Mouse (Mus musculus) midbrain, postnatal 0 days (tissue): ENCODE measurements around the gene Itgb6. TPM values are rescaled to one million over a fixed set of nuclear protein-coding genes. Genes with fewer than 3 reads are reported as not detected.

Experiments
- ATAC-seq: fragments of 200-750 bp; cut with Nextera tagmentation; 2 replicates; pipeline ENCODE4 v1.8.0; 2017; ENCODE audit warnings: moderate number of reproducible peaks, mild to moderate bottlenecking, moderate TSS enrichment, moderate library complexity; ENCODE audit not compliant: low FRiP score
- DNase-seq: peaks from one replicate; pipeline ENCODE4 v3.0.0-alpha.2; 2015; ENCODE audit warnings: low spot score
- H3K27ac ChIP-seq: fragments of 300-500 bp; sonication (generic); 2 replicates; pipeline ENCODE4 v1.5.1; 2014; ENCODE audit warnings: low read depth, mild to moderate bottlenecking, low read length, mixed read lengths
- H3K27me3 ChIP-seq: fragments of 300-500 bp; sonication (generic); 2 replicates; pipeline ENCODE4 v1.6.1; 2014; ENCODE audit warnings: low read length, control low read depth, mixed read lengths; ENCODE audit not compliant: insufficient read depth
- H3K36me3 ChIP-seq: fragments of 300-500 bp; sonication (generic); 2 replicates; pipeline ENCODE4 v1.6.1; 2014; ENCODE audit warnings: low read length, control low read depth, mixed read lengths; ENCODE audit not compliant: insufficient read depth
- H3K4me1 ChIP-seq: fragments of 300-500 bp; sonication (generic); 2 replicates; pipeline ENCODE4 v1.6.1; 2014; ENCODE audit warnings: mild to moderate bottlenecking, control low read depth, antibody characterized with exemption, low read length, mixed read lengths; ENCODE audit not compliant: insufficient read depth
- H3K4me2 ChIP-seq: fragments of 300-500 bp; sonication (generic); 2 replicates; pipeline ENCODE4 v1.6.1; 2014; ENCODE audit warnings: low read depth, mild to moderate bottlenecking, low read length, mixed read lengths; ENCODE audit not compliant: poor library complexity, severe bottlenecking
- H3K4me3 ChIP-seq: fragments of 300-500 bp; sonication (generic); 2 replicates; pipeline ENCODE4 v1.5.1; 2014; ENCODE audit warnings: low read depth, mild to moderate bottlenecking, low read length, moderate library complexity
- H3K9ac ChIP-seq: fragments of 300-500 bp; sonication (generic); replicated peaks from 2 replicates; pipeline ENCODE4 v1.6.1; 2014; ENCODE audit warnings: mild to moderate bottlenecking, low read length, moderate library complexity, mixed read lengths; ENCODE audit not compliant: poor library complexity, severe bottlenecking
- H3K9me3 ChIP-seq: fragments of 300-500 bp; sonication (generic); 2 replicates; pipeline ENCODE4 v1.6.1; 2016; ENCODE audit warnings: low read length, control low read depth
- CTCF ChIP-seq: IDR thresholded peaks from 2 replicates; pipeline ENCODE4 v1.5.1; 2016; ENCODE audit warnings: antibody characterized with exemption, mild to moderate bottlenecking
- WGBS: fragments of 180-500 bp; shearing (Covaris S2); extraction: QIAGEN DNeasy Blood & Tissue Kit; methylation state at CpG from one replicate; pipeline ENCODE4 v1.1.7; 2014; 5-methylcytosine and 5-hydroxymethylcytosine counted together
- polyA plus RNA-seq: library from polyadenylated mRNA; unstranded; fragments of >200 nt; fragmentation: Nextera tagmentation; extraction: Ambion mirVana; gene quantifications from 2 replicates; pipeline ENCODE4 v1.2.1, GENCODE M21; 2015
- total RNA-seq: library from RNA; depleted of rRNA; stranded (reverse); fragments of >200 nt; gene quantifications from 2 replicates; pipeline ENCODE4 v1.2.3, GENCODE M21; 2014

The Itgb6 gene
- total and polyA plus RNA-seq, 2 experiments from 2014 or later: 0.04 to 0.22 TPM

DNA sequence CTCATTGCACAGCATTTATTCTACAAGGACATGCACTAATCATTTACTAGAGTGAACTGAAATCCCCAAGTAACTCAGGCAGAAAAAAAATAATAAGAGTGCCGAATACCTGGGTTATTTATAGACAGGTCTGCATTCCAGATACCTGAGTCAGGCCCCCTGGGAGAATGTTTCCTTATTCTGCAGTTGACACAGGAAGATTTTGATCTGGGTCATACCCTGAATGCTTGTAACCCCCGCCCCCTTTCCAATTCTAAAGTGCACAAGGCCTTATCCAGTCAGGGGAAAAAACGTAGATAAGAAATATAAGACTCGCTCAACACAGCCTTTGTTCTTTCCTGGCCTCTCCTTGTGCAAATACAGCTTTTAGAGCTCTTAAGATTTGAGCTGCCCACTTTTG is 19.1 kb downstream of the Itgb6 start:
- H3K4me1 ChIP-seq: no peaks in the 10 kb centered on the region
- no peak for DNase-seq

GRCm38 (mm10) chr2:60700956-60701355 is 21.5 kb downstream of the Itgb6 start:
- Histone ChIP-seq H3K9ac (no peak overlapping the region), H3K36me3 (no peaks in the 10 kb centered on the region), H3K4me2 (no peak overlapping the region), H3K27ac (no peak overlapping the region), H3K27me3 (no peaks in the 10 kb centered on the region), H3K4me1 (no peaks in the 10 kb centered on the region), H3K9me3 (no peaks in the 10 kb centered on the region), H3K4me3 (no peak overlapping the region)
- DNase-seq: no peak
- TF ChIP-seq CTCF: no peak
- WGBS: 75% methylated on average over 4 of the region's 4 CpGs
- no peak for ATAC-seq

More for the DNA sequence above, 19.1 kb downstream of the Itgb6 start:
- Histone ChIP-seq H3K4me2 (no peak overlapping the region), H3K36me3 (no peaks in the 10 kb centered on the region), H3K9me3 (no peaks in the 10 kb centered on the region), H3K27ac (no peak overlapping the region), H3K27me3 (no peaks in the 10 kb centered on the region), H3K9ac (no peak overlapping the region), H3K4me3 (no peak overlapping the region)
- WGBS: 72% methylated on average over 4 of the region's 4 CpGs
- ATAC-seq: no peak
- TF ChIP-seq CTCF: no peak

- ATAC-seq (no peak), DNase-seq (no peak)
- Histone ChIP-seq H3K27me3 (no peaks in the 10 kb centered on the region), H3K36me3 (no peaks in the 10 kb centered on the region), H3K9me3 (no peaks in the 10 kb centered on the region), H3K4me3 (no peak overlapping the region), H3K27ac (no peak overlapping the region), H3K4me2 (no peak overlapping the region), H3K4me1 (no peaks in the 10 kb centered on the region), H3K9ac (no peak overlapping the region)
- no peak for TF ChIP-seq CTCF
- WGBS: 86% methylated on average over 3 of the region's 3 CpGs
Observed at GRCm38 (mm10) chr2:60700013-60700412, 22.4 kb downstream of the Itgb6 start.

DNA sequence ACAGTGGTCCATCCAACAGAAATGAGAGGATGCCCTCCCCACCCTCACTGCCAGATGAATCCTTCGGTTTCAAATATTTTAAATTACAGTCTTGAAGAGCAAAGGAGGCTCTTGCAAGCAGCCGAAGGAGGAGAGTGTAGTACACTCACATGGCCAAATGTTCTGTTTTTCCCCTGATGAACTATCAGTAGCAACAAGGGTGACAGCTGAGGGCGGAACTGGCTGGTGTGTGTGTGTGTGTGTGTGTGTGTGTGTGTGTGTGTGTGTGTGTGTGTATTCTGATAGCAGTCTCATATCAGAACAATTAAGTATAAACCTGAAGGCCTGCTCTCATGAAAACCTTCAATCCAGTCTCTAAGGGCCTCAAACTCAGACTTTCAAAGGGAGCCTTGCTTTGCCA is 22.9 kb downstream of the Itgb6 start:
- H3K4me2 ChIP-seq: no peak overlapping the region
- no peaks in the 10 kb centered on the region for H3K9me3 ChIP-seq
- no peak for TF ChIP-seq CTCF
- no peak overlapping the region for H3K4me3 ChIP-seq
- ATAC-seq (no peak), DNase-seq (no peak)
- no peaks in the 10 kb centered on the region for H3K36me3 ChIP-seq
- no peaks in the 10 kb centered on the region for H3K27me3 ChIP-seq
- WGBS: 86% methylated on average over 3 of the region's 3 CpGs
- no peak overlapping the region for H3K27ac ChIP-seq
- H3K4me1 ChIP-seq: no peaks in the 10 kb centered on the region
- no peak overlapping the region for H3K9ac ChIP-seq

- H3K27ac ChIP-seq: no peak overlapping the region
- ATAC-seq: no peak
- no peaks in the 10 kb centered on the region for H3K36me3 ChIP-seq
- no peak overlapping the region for H3K4me2 ChIP-seq
- no peak for DNase-seq
- no peaks in the 10 kb centered on the region for H3K9me3 ChIP-seq
- no peaks in the 10 kb centered on the region for H3K27me3 ChIP-seq
- H3K9ac ChIP-seq: no peak overlapping the region
- no peak for TF ChIP-seq CTCF
- no peaks in the 10 kb centered on the region for H3K4me1 ChIP-seq
- H3K4me3 ChIP-seq: no peak overlapping the region
- 58% methylated on average over 1 of the region's 1 CpGs for WGBS
Observed at GRCm38 (mm10) chr2:60698155-60698554, 24.3 kb downstream of the Itgb6 start.

DNA sequence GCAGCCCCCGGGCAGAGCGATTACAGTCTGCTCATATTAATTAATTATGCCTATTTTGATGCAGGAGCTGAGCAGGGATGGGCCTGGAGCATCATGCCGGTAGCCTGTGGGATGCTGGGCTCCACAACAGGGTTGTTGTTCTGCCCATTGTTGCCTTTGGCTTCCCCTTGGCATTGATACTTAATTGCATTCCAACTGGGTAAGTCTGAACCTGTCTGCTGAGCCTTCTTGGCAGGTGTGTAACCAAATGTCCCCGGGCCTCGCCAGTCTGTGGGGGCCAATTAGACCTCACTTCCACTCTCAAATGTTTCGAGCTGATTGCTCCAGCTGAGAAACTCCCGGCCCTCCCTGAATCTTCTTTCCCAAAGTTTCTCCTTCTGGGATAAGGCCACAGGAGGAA is 24.9 kb downstream of the Itgb6 start:
- Histone ChIP-seq H3K9ac (no peak overlapping the region), H3K4me1 (no peaks in the 10 kb centered on the region), H3K27ac (no peak overlapping the region), H3K4me2 (no peak overlapping the region), H3K27me3 (no peaks in the 10 kb centered on the region), H3K4me3 (no peak overlapping the region), H3K9me3 (no peaks in the 10 kb centered on the region), H3K36me3 (no peaks in the 10 kb centered on the region)
- ATAC-seq (no peak), DNase-seq (no peak)
- no peak for TF ChIP-seq CTCF
- 52% methylated on average over 7 of the region's 7 CpGs for WGBS
